Mouse (Mus musculus) urinary bladder, adult 2 months (tissue): Measurements from ENCODE around the gene Tex38. TPM values are rescaled to one million over a fixed set of nuclear protein-coding genes. Genes with fewer than 3 reads are reported as not detected.

Source experiments
- DNase-seq: peaks from one replicate; pipeline ENCODE4 v3.0.0; 2022; ENCODE audit warnings: low spot score
- polyA plus RNA-seq: library from polyadenylated mRNA; depleted of rRNA; stranded (reverse); fragments of >200 nt; gene quantifications from 2 replicates; pipeline ENCODE4 v1.2.3, GENCODE M21; 2012; rRNA removed

Tex38 gene
- polyA plus RNA-seq = 0.32 and 0.34 TPM in 2 replicates

- no peak for DNase-seq
Measured at GRCm38 (mm10) chr4:115780918-115781317, at the start of gene Tex38. TSS of gene Tex38 (minus strand) at chr4:115781018.

- no peak for DNase-seq
Measured at GRCm38 (mm10) chr4:115830491-115830890, 49.7 kb upstream of the Tex38 start.

DNA sequence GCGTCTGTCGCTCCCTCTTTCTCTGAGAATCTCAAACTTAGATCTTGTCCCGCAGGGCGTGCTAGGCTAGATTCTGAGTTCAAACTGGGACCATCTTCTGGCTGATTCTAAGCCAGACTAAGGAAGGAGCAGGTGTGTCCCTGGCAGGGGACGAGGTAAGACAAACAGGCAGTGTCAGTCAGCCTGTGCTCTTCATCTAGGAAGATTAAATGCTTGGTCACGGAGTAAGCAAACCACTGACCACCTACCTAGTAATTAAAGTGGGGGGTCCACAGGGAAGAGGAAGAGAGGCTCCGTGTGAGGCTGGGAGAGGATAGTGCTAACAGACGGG, 47.7 kb upstream of the Tex38 start:
- DNase-seq = no peak

GRCm38 (mm10) chr4:115827888-115828571, 47.2 kb upstream of the Tex38 start, which contains the start of gene Mob3c:
TSS of gene Mob3c (plus strand) at chr4:115828092.
- DNase-seq = peak; percentile 63

DNA sequence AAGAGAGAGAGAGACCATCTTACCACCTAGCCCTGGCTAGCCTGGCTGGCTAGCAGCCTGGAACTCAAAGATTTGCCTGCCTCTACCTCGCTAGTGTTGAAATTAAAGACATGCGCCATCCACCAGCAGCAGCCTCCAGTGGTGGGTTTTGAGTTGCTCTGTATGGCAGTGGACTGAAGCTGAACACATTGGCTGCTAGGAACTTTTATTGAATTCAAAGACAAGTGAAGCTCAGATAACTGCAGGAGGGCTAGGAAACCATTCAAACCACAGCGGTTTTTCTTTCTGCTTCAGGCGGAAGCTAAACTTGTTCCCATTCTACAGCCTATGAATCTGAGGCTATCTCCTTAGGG, 46.7 kb upstream of the Tex38 start:
- no peak for DNase-seq

DNA sequence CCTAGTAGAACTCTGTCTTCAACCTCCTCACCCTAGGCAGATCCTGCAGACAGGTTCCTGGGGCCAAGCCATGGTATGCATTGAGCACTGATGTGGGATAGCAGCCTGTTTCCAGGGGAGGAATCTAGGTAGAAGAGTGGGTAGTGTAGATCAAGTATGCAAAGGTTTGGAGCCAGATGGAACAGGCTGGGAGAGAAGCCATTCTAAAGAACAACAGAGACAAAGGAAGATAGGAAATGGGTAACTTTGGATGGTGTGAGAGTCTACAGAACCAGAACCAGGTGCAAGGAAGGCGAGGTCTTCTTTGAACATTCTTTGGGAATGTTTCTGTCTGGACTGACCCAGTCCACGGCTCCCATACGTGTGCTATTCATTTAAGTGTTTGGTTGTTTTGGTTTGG, 46.2 kb upstream of the Tex38 start:
- DNase-seq = no peak

GRCm38 (mm10) chr4:115825271-115825670, 44.5 kb upstream of the Tex38 start:
- DNase-seq = no peak

- DNase-seq = no peak
Measured at GRCm38 (mm10) chr4:115824178-115824577, 43.4 kb upstream of the Tex38 start.

DNA sequence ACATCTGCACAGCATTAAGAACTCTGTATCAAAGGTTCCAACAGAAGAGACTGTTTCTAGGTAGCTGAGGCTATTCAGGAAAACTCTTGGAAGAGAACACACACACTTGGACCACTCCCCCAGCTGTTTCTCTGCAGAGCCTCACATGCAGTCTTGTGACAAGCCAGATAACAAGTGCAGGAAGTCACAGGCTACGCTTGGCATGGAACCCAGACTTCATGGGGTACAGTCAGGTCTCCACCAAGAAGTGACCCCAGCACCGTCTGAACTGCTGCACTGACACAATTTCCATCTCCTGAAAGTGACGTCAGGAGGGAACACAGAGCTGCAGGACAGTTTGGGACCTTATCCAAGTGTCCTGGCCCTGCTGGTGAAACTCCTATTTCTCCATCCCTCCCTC, 41.1 kb upstream of the Tex38 start:
- DNase-seq = no peak

- DNase-seq = no peak
Measured at GRCm38 (mm10) chr4:115821431-115821830, 40.6 kb upstream of the Tex38 start.

DNA sequence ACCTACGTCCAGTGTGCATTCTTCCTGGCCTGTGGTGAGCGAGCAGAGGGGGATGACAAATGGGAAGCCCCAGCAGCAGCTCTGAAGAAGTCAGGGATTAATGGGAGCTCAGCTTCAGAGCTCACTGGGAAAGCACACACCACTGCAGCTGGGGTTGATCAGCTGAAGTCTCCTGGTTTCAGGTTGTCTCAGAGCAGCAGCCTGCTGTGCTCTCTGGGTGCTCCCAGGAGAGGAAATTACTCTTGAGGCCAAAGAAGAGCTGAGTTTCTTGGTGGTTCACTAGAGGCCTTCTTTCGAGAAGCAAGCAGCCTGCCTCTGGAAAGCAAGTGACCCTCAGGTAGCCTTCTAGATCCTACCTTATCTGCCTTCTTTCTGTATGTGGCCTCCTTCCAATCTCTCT, 40.1 kb upstream of the Tex38 start:
- no peak for DNase-seq

DNA sequence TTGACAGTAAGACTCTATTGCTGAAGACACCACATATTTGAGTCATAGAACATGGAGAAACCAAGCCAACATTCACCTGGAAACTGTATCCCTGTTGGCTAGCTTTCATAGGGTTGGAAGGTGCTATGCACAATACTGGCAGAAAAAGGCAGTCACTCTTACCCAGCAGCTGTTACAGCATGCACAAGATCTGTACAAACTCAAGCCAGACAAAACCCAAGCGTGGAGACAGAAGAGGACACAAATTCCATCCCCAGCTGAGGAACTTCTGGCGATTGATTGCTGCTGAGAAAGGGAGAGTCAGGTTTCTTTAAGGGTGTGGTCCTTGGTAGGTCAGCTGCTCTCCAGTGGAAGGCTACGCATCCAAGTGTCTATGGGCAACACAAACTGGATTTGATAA, 39.4 kb upstream of the Tex38 start:
- DNase-seq = no peak

- DNase-seq = no peak
Measured at GRCm38 (mm10) chr4:115815606-115816005, 34.8 kb upstream of the Tex38 start.

GRCm38 (mm10) chr4:115812326-115812725, 31.5 kb upstream of the Tex38 start:
- DNase-seq = no peak

DNA sequence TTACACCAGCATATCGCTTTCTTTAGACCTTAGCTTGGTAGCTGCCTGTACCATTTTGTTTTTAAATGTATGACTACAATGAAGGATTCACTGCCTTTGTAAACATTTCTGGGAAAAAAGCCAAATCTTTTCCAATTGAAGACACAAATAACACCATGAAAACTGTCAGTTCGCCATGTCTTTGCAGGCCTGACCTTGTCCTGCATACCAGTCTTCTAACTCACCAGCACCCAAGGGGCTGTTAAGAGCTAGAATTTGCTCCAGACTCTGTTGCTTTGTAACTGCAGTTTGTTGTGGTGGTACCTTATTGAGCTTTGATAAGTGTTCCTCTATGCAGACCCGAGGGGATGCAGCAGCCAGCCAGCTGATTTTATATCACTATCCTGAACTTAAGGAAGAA, 19.2 kb upstream of the Tex38 start:
- no peak for DNase-seq

DNA sequence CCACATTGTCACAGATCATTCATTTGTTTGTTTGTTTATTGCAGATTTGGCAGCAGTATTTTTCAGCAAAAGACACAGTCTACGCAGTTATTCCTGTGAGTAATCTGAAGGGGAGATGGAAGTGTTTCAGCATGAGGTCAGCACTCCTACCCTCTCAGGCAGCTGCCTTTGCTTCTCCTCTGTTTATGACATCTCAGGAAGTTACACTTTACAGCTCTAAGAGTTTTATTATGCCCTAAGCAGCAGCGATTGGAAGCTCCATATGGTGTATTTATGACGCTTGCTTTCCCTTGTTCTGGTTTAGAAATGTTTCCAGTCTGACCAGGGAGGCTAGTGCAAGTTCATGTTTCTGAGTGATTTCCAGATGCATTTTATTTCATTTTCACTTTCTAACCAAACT, 14.5 kb upstream of the Tex38 start:
- no peak for DNase-seq

GRCm38 (mm10) chr4:115790864-115791263, 10.0 kb upstream of the Tex38 start:
- DNase-seq = no peak

- DNase-seq = no peak
Measured at GRCm38 (mm10) chr4:115785511-115786034, 4.8 kb upstream of the Tex38 start.

DNA sequence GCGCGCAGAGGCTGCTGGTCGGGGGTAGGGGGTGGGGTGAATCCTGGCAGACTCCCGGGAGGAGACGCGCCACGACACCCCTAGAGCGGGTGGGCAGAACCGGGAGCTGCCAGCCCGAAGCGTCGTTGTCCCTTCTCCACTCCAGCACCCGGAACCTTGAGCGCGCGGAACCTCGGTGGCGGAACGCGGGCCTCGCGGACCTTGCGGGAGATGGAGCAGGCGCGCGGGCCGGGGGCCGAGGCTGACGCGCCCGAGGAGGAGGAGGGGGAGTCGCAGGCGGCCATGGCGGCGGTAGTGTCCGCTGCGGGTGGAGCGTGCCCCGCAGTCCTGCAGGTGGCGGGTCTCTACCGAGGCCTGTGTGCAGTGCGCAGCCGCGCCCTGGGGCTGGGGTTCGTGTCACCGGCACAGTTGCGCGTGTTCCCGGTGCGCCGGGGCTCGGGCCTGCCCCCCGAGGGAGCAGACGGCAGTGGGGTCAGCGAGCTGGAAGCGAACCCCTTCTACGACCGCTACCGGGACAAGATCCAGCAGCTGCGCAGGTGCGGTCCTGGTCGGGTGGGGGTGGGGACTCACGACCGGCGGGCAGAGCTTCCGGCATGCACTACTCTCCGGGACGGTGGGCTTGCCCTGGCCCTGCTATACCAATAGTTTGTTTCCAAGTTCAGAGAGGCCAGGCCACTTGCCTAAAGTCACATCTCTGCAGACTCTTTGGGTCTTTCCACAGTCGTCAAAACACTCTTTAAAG, 4.1 kb upstream of the Tex38 start, which contains the start of gene Atpaf1:
Gene Atpaf1 (plus strand): TSS at position 44 of the 742 bp plus-strand sequence.
- peak; percentile 72 for DNase-seq

DNA sequence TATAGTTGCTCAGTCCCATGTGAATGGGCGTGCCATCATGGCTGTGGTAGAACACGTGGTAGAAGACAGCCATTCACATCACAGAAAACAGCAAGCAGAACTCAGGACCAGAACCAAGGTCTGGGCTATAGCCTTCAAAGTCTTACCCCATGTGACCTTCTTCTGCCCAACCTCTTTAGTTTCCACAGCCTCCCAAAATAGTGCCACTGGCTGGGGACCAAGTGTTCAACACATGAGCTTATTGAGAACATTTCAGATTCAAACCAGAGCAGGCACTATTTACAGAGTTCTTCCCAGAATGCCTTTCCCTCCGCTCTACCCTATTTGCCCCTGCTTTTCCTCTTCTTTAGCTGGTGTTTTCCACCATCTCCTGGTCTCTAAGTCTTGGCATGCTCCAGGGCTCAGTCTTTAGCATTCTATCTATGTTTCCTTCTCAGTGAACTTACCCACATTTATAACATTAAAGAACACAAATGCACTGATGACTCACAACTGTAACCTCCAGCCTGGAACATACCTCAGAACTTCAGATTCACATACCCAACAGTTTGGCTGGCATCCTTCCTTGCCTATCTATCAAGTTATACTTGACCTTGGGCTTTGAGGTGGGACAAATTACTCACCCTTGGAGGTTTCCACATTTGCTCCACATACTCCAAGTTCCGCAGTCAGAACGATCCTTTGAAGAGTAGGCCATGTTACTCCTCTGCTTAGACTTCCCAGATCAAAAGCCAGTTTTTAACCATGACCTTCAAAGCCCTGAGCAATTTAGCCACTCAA, 1.4 kb upstream of the Tex38 start:
- DNase-seq = no peak

DNA sequence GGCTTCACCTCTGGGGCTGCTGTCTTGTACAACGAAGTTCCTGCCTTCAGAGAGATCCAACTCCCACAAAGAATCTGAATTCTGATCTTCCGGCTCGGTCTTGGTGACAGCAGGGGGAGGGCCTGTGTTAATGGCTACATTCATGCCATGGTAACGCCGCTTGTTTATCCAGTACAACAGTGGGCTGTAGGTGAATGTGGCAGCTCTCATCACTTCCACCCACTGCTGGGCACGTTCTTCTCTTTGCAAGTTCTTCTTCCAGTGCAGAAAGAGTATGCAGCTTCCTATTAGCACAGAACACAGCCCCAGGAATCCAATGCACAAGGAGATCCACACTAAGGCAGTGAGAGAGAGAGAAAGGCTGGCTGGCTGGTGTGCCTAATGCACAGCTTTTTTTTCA, 549 bp downstream of the Tex38 start:
- DNase-seq = no peak

DNA sequence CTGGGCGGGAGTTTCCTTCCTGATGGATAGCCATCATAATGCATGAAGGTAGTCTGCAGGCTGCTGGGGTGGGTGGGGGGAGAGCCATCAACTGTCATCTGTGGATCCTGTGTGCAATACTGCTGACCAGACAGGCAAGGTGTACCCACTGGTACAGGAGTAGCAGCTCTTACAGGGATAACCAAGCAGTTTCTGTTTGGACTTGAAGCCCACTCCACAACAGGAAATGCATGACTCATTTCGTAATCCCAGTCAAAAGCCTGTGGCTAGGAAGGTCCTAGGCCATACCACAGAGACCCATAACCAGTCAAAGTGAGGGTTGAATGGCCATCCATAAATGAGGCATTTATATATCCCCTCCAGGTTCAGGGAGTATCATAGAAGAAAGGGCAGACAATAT, 3.2 kb downstream of the Tex38 start:
- DNase-seq = no peak

DNA sequence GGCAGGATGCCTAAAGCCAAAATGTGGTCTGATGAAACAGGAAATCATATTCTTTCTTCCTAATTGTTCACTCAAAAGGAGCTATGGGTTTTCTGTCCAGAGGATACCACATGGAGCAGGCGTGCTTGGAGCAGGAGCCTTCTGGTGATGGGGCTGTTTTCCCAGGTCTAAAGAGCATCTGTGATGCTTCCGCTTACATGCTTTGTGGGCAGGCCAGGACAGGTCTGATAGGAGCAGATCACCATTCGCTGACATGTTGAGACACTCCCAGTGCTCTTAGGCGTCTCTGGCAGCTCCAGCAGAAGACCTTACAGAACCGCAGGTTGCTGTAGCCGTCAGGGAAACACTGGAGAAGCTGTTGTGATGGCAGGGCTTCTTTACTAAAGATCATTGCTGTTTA, 5.8 kb downstream of the Tex38 start:
- DNase-seq = no peak
